Mouse (Mus musculus): Measurements from ENCODE around the gene Foxi3. TPM values are rescaled to one million over a fixed set of nuclear protein-coding genes. Genes with fewer than 3 reads are reported as not detected.
A peak's percentile ranks its signal among the peaks of the same experiment; 100 is the strongest.

Gene Foxi3
- polyA plus RNA-seq (2015; fragmentation: Nextera tagmentation; extraction: Ambion mirVana), result not detected in 2 replicates

- Histone ChIP-seq H3K9ac (replicated peaks; ENCODE audit: low read depth, low read length) (peak within 1 kb of the TSS; percentile 35), H3K4me2 (ENCODE audit: low read length) (peak within 1 kb of the TSS; percentile 86)
Observed at GRCm38 (mm10) chr6:70956285-70956912, at the start of gene Foxi3. Foxi3 (plus strand) TSS chr6:70956531.

GRCm38 (mm10) chr6:70909572-70909971 lies 46.8 kb upstream of the Foxi3 start:
- H3K36me3 ChIP-seq (ENCODE audit: control insufficient read depth, insufficient read depth), result peaks cover 9% of the 10 kb centered on the region
- peaks cover 7% of the 10 kb centered on the region for H3K4me1 ChIP-seq (replicated peaks; ENCODE audit: control insufficient read depth, insufficient read depth, low read length)
- no peak overlapping the region for H3K4me3 ChIP-seq (replicated peaks; ENCODE audit: low read length)
- no peak for ATAC-seq
- H3K27me3 ChIP-seq (replicated peaks; ENCODE audit: control insufficient read depth, insufficient read depth, low read length), result no peaks in the 10 kb centered on the region
- H3K4me2 ChIP-seq (ENCODE audit: low read length), result no peak overlapping the region
- 95% methylated on average over 7 of the region's 7 CpGs for WGBS
- H3K27ac ChIP-seq (ENCODE audit: low read length), result no peak overlapping the region
- H3K9me3 ChIP-seq (ENCODE audit: control insufficient read depth, low read length), result no peaks in the 10 kb centered on the region
- no peak overlapping the region for H3K9ac ChIP-seq (replicated peaks; ENCODE audit: low read depth, low read length)

More at GRCm38 (mm10) chr6:70956285-70956912, at the start of gene Foxi3:
- peak; percentile 54 for ATAC-seq
- Histone ChIP-seq H3K36me3 (ENCODE audit: control insufficient read depth, insufficient read depth) (no peaks in the 10 kb centered on the region), H3K27ac (ENCODE audit: low read length) (no peak within 1 kb of the TSS), H3K4me1 (replicated peaks; ENCODE audit: control insufficient read depth, insufficient read depth, low read length) (peaks cover 12% of the 10 kb centered on the region), H3K4me3 (replicated peaks; ENCODE audit: low read length) (peak within 1 kb of the TSS; percentile 48), H3K9me3 (ENCODE audit: control insufficient read depth, low read length) (no peaks in the 10 kb centered on the region), H3K27me3 (replicated peaks; ENCODE audit: control insufficient read depth, insufficient read depth, low read length) (peaks cover 53% of the 10 kb centered on the region)
- WGBS, result under 1% methylated on average over 66 of the region's 67 CpGs

DNA sequence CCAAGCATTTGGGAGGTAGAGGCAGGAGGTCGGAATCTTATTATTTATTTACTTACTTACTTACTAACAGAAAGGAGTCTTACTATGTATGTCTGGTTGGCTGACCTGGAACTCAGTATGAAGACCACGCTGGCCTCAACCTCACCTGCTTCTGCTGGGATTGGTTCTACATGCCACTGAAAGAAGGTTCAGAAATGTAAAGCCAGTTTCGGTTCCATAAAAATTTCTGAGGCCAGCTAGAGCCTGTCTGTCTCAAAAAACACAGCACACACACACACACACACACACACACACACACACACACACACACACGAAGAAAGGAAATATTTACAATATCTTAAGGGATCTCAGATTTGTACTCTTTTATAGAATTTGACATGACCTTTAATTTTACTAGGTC lies 46.0 kb upstream of the Foxi3 start:
- ATAC-seq, result no peak
- Histone ChIP-seq H3K4me2 (ENCODE audit: low read length) (no peak overlapping the region), H3K9me3 (ENCODE audit: control insufficient read depth, low read length) (no peaks in the 10 kb centered on the region), H3K27me3 (replicated peaks; ENCODE audit: control insufficient read depth, insufficient read depth, low read length) (no peaks in the 10 kb centered on the region), H3K4me1 (replicated peaks; ENCODE audit: control insufficient read depth, insufficient read depth, low read length) (peaks cover 7% of the 10 kb centered on the region), H3K4me3 (replicated peaks; ENCODE audit: low read length) (no peak overlapping the region), H3K36me3 (ENCODE audit: control insufficient read depth, insufficient read depth) (peaks cover 7% of the 10 kb centered on the region), H3K9ac (replicated peaks; ENCODE audit: low read depth, low read length) (no peak overlapping the region), H3K27ac (ENCODE audit: low read length) (no peak overlapping the region)
- 73% methylated on average over 4 of the region's 4 CpGs for WGBS

DNA sequence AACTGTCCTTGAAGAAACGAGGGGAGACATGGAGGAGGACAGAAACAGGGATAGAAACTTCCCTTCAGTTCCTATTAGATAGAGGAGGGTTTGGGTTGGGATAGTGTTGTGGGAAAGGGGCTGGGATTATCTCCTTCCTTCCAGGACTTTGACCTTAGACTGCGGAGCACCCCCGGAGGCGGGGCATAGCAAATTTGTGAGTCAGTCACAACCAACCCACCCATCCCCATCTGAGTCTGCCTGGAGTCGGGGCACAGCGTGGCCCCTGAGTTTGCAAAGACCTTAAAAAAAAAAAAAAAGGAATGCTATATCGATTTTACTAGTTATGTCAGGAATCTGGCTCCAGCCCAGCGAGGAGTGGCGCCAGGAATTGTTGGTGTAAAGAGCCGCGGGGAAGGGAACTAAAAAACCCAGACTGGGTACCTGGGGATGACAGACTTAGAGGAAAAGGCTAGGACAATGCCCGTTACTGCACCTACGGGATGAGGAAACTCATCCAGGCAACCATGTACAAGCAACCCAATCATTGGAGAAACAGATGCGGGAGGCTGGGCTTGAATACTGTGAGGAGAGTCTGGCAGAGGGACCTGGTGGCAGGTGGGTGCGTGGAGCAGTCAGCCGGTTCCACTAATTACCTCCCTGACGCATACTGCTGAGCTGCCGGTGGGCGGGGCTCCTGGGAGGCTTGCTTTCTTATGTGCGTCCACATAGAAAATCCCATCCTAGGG lies 44.5 kb upstream of the Foxi3 start:
- 9% methylated on average over 20 of the region's 20 CpGs for WGBS
- no peaks in the 10 kb centered on the region for H3K9me3 ChIP-seq (ENCODE audit: control insufficient read depth, low read length)
- H3K4me1 ChIP-seq (replicated peaks; ENCODE audit: control insufficient read depth, insufficient read depth, low read length), result peaks cover 7% of the 10 kb centered on the region
- H3K36me3 ChIP-seq (ENCODE audit: control insufficient read depth, insufficient read depth), result peaks cover under 1% of the 10 kb centered on the region; the same call in 1 of the 2 replicates
- H3K9ac ChIP-seq (replicated peaks; ENCODE audit: low read depth, low read length), result no peak overlapping the region
- no peaks in the 10 kb centered on the region for H3K27me3 ChIP-seq (replicated peaks; ENCODE audit: control insufficient read depth, insufficient read depth, low read length)
- peak overlapping the region; percentile 24 for H3K4me3 ChIP-seq (replicated peaks; ENCODE audit: low read length)
- H3K27ac ChIP-seq (ENCODE audit: low read length), result no peak overlapping the region
- peak; percentile 89 for ATAC-seq
- peak overlapping the region; percentile 46 for H3K4me2 ChIP-seq (ENCODE audit: low read length)

GRCm38 (mm10) chr6:70912396-70912765 lies 44.0 kb upstream of the Foxi3 start:
- WGBS, result 63% methylated on average over 7 of the region's 7 CpGs
- no peaks in the 10 kb centered on the region for H3K36me3 ChIP-seq (ENCODE audit: control insufficient read depth, insufficient read depth)
- peak overlapping the region; percentile 46 for H3K4me2 ChIP-seq (ENCODE audit: low read length)
- peak overlapping the region; percentile 24 for H3K4me3 ChIP-seq (replicated peaks; ENCODE audit: low read length)
- no peak overlapping the region for H3K27ac ChIP-seq (ENCODE audit: low read length)
- no peak overlapping the region for H3K9ac ChIP-seq (replicated peaks; ENCODE audit: low read depth, low read length)
- peaks cover 7% of the 10 kb centered on the region for H3K4me1 ChIP-seq (replicated peaks; ENCODE audit: control insufficient read depth, insufficient read depth, low read length)
- H3K27me3 ChIP-seq (replicated peaks; ENCODE audit: control insufficient read depth, insufficient read depth, low read length), result no peaks in the 10 kb centered on the region
- H3K9me3 ChIP-seq (ENCODE audit: control insufficient read depth, low read length), result no peaks in the 10 kb centered on the region
- peak; percentile 47 for ATAC-seq

DNA sequence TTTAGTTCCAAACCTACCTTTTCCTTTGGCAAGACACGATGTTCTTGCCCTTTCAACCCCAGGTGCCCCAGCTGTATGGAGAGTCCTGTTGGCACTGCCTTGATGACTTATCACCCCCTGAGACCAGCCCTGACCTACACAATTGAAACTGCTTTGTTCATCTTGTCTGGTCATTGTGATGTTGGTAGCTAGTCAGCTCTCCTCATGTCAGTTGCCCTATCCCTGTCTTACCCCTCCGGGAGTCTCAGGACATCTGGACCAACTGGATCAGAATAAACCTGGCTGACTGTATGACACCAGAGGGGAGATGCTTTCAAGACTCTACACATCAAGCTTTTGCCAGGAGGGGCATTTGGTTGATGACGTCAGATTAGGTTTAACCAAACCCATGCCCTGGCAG lies 37.5 kb upstream of the Foxi3 start, which contains the start of gene Tex37:
TSS of gene Tex37 (minus strand) at position 101 of the 400 bp plus-strand sequence.
- 79% methylated on average over 3 of the region's 3 CpGs for WGBS
- no peak within 1 kb of the TSS for H3K4me3 ChIP-seq (replicated peaks; ENCODE audit: low read length)
- no peaks in the 10 kb centered on the region for H3K27me3 ChIP-seq (replicated peaks; ENCODE audit: control insufficient read depth, insufficient read depth, low read length)
- H3K9me3 ChIP-seq (ENCODE audit: control insufficient read depth, low read length), result no peaks in the 10 kb centered on the region
- H3K9ac ChIP-seq (replicated peaks; ENCODE audit: low read depth, low read length), result no peak within 1 kb of the TSS
- no peak within 1 kb of the TSS for H3K4me2 ChIP-seq (ENCODE audit: low read length)
- peaks cover 9% of the 10 kb centered on the region for H3K4me1 ChIP-seq (replicated peaks; ENCODE audit: control insufficient read depth, insufficient read depth, low read length)
- H3K36me3 ChIP-seq (ENCODE audit: control insufficient read depth, insufficient read depth), result no peaks in the 10 kb centered on the region
- no peak for ATAC-seq
- H3K27ac ChIP-seq (ENCODE audit: low read length), result no peak within 1 kb of the TSS

GRCm38 (mm10) chr6:70921274-70922074 lies 34.9 kb upstream of the Foxi3 start:
- H3K4me2 ChIP-seq (ENCODE audit: low read length), result peak overlapping the region; percentile 52
- 2% methylated on average over 22 of the region's 22 CpGs for whole genome bisulfite sequencing
- peak overlapping the region; percentile 59 for H3K9ac ChIP-seq (replicated peaks; ENCODE audit: low read depth, low read length)
- peaks cover 9% of the 10 kb centered on the region for H3K4me1 ChIP-seq (replicated peaks; ENCODE audit: control insufficient read depth, insufficient read depth, low read length)
- H3K4me3 ChIP-seq (replicated peaks; ENCODE audit: low read length), result 0 out of 2 replicates have a peak overlapping the region, but pooled peaks have one; percentile 19
- no peaks in the 10 kb centered on the region for H3K36me3 ChIP-seq (ENCODE audit: control insufficient read depth, insufficient read depth)
- H3K27me3 ChIP-seq (replicated peaks; ENCODE audit: control insufficient read depth, insufficient read depth, low read length), result no peaks in the 10 kb centered on the region
- H3K27ac ChIP-seq (ENCODE audit: low read length), result peak overlapping the region; percentile 39; the same call in 1 of the 2 replicates
- peak; percentile 82 for ATAC-seq
- no peaks in the 10 kb centered on the region for H3K9me3 ChIP-seq (ENCODE audit: control insufficient read depth, low read length)

GRCm38 (mm10) chr6:70931801-70932200 lies 24.5 kb upstream of the Foxi3 start:
- H3K36me3 ChIP-seq (ENCODE audit: control insufficient read depth, insufficient read depth), result no peaks in the 10 kb centered on the region
- H3K27me3 ChIP-seq (replicated peaks; ENCODE audit: control insufficient read depth, insufficient read depth, low read length), result no peaks in the 10 kb centered on the region
- H3K9ac ChIP-seq (replicated peaks; ENCODE audit: low read depth, low read length), result no peak overlapping the region
- WGBS, result 90% methylated on average over 2 of the region's 2 CpGs
- no peak overlapping the region for H3K27ac ChIP-seq (ENCODE audit: low read length)
- no peaks in the 10 kb centered on the region for H3K9me3 ChIP-seq (ENCODE audit: control insufficient read depth, low read length)
- H3K4me2 ChIP-seq (ENCODE audit: low read length), result no peak overlapping the region
- ATAC-seq, result no peak
- no peak overlapping the region for H3K4me3 ChIP-seq (replicated peaks; ENCODE audit: low read length)
- no peaks in the 10 kb centered on the region for H3K4me1 ChIP-seq (replicated peaks; ENCODE audit: control insufficient read depth, insufficient read depth, low read length)

GRCm38 (mm10) chr6:70953274-70953673 lies 3.1 kb upstream of the Foxi3 start:
- no peaks in the 10 kb centered on the region for H3K9me3 ChIP-seq (ENCODE audit: control insufficient read depth, low read length)
- H3K9ac ChIP-seq (replicated peaks; ENCODE audit: low read depth, low read length), result no peak overlapping the region
- peaks cover 47% of the 10 kb centered on the region for H3K27me3 ChIP-seq (replicated peaks; ENCODE audit: control insufficient read depth, insufficient read depth, low read length)
- 79% methylated on average over 7 of the region's 7 CpGs for WGBS
- H3K36me3 ChIP-seq (ENCODE audit: control insufficient read depth, insufficient read depth), result no peaks in the 10 kb centered on the region
- no peak overlapping the region for H3K4me2 ChIP-seq (ENCODE audit: low read length)
- no peak for ATAC-seq
- H3K4me3 ChIP-seq (replicated peaks; ENCODE audit: low read length), result no peak overlapping the region
- peaks cover 12% of the 10 kb centered on the region for H3K4me1 ChIP-seq (replicated peaks; ENCODE audit: control insufficient read depth, insufficient read depth, low read length)
- no peak overlapping the region for H3K27ac ChIP-seq (ENCODE audit: low read length)

All from forebrain, embryonic 16.5 days (tissue).